16 mouse cellular contexts compared by ENCODE assay signal in genomic region chr11:80199773-80200172, GRCm38 (mm10). TPM values are rescaled to one million over a fixed set of nuclear protein-coding genes. Genes with fewer than 3 reads are reported as not detected.
DNase-seq lines count a peak whose midpoint lies in the region; ATAC-seq and TF ChIP-seq lines count a peak whose summit lies in the region.
"Had no signal": no experiment of that assay in that cellular context is flagged by ENCODE, and none has a peak within 500 bp of the region (broad histone marks: within the 10 kb centered on the region; RNA-seq: fewer than 3 reads in every experiment).

No protein-coding gene starts in this region.

- TF ChIP-seq POLR2A in brain, embryonic 14.5 days (IDR thresholded peaks at IDR 0.05; ENCODE audit: borderline replicate concordance, extremely low read depth, insufficient read depth, insufficient read length, poor library complexity, severe bottlenecking) = no peak

- intact Hi-C loops in gastrocnemius, adult 2 months (cut with DNase I) = loop anchor here (5.0 kb wide), 1 partner anchor 112 kb away; the partner anchor contains the start of gene Atad5
- intact Hi-C loops in left cerebral cortex, adult 2 months (cut with DNase I) = no loop called here
- intact Hi-C loops in left cerebral cortex, postnatal 36 days (cut with DNase I) = no loop called here

- no peaks in the 10 kb centered on the region for H3K27me3 ChIP-seq in E14TG2a.4 (ENCODE audit: insufficient read depth, low read length)
- H3K27me3 ChIP-seq: forebrain, embryonic 13.5 days; liver, embryonic 15.5 days; midbrain, embryonic 13.5 days had no signal

- H3K36me3 ChIP-seq in E14TG2a.4 (ENCODE audit: insufficient read depth, low read length) = peaks cover 37% of the 10 kb centered on the region
- H3K36me3 ChIP-seq: midbrain, embryonic 13.5 days had no signal

- DNase-seq in gastrocnemius, adult 2 months = no peak
- no peak for DNase-seq in gastrocnemius, postnatal 4 days (ENCODE audit: low spot score in 2 of 2)
- no peak for DNase-seq in left cerebral cortex, adult 2 months (ENCODE audit: extremely low spot score in 1 of 2, low spot score in 2 of 2)
- DNase-seq in left cerebral cortex, postnatal 36 days (ENCODE audit: low spot score in 2 of 2) = no peak
- no peak for DNase-seq in brain, embryonic 14.5 days (ENCODE audit: low read depth)
- DNase-seq in yolk sac, embryonic 10.5 days (ENCODE audit: low spot score) = no peak
- DNase-seq: cerebellum, adult 11-12 months; gastrocnemius, postnatal 25 days; kidney, adult 9 months had no signal

- no peak overlapping the region for H3K4me3 ChIP-seq in gastrocnemius, adult 2 months
- no peak overlapping the region for H3K4me3 ChIP-seq in left cerebral cortex, adult 2 months
- no peak overlapping the region for H3K4me3 ChIP-seq in E14TG2a.4 (replicated peaks; ENCODE audit: low read length)
- H3K4me3 ChIP-seq: forebrain, embryonic 13.5 days; heart, embryonic 10.5 days; liver, embryonic 15.5 days; midbrain, embryonic 13.5 days had no signal

- peak; percentile 39 for TF ChIP-seq CTCF in gastrocnemius, adult 2 months (IDR thresholded peaks at IDR 0.05)
- peak; percentile 37 for TF ChIP-seq CTCF in left cerebral cortex, adult 2 months (IDR thresholded peaks at IDR 0.05)
- peak; percentile 34 for TF ChIP-seq CTCF in E14TG2a.4 (conservative IDR thresholded peaks at IDR 0.05; ENCODE audit: low read length)
- peak; percentile 10; the same call in 1 of the 2 replicates for TF ChIP-seq CTCF in brain, embryonic 14.5 days (IDR thresholded peaks at IDR 0.05; ENCODE audit: borderline replicate concordance, extremely low read depth, insufficient read depth, insufficient read length)

- H3K9me3 ChIP-seq in E14TG2a.4 (ENCODE audit: low read length) = no peaks in the 10 kb centered on the region
- H3K9me3 ChIP-seq: forebrain, embryonic 13.5 days; heart, embryonic 10.5 days; liver, embryonic 15.5 days; midbrain, embryonic 13.5 days had no signal

- no peak overlapping the region for H3K27ac ChIP-seq in gastrocnemius, adult 2 months
- H3K27ac ChIP-seq in left cerebral cortex, adult 2 months = no peak overlapping the region
- H3K27ac ChIP-seq: forebrain, embryonic 13.5 days; heart, embryonic 10.5 days; liver, embryonic 15.5 days; midbrain, embryonic 13.5 days had no signal

- no peak for ATAC-seq in monocyte, adult 5-6 weeks (replicated peaks; ENCODE audit: insufficient number of reproducible peaks, low FRiP score, low TSS enrichment, poor library complexity, severe bottlenecking)
- ATAC-seq: forebrain, embryonic 13.5 days; hindbrain, embryonic 16.5 days; midbrain, embryonic 13.5 days had no signal

- H3K4me1 ChIP-seq in E14TG2a.4 (replicated peaks; ENCODE audit: low read depth, low read length) = peaks cover 14% of the 10 kb centered on the region
- H3K4me1 ChIP-seq: forebrain, embryonic 13.5 days; heart, embryonic 10.5 days; liver, embryonic 15.5 days; midbrain, embryonic 13.5 days had no signal

RNA-seq across cellular contexts. Expression of gene Rhot1, which starts 9.0 kb away (rescaled TPM):
- total RNA-seq in gastrocnemius, adult 2 months (2021) = 10 to 100 TPM; 43.6 to 45.3 TPM
- 10 to 100 TPM; 54.6 to 55.2 TPM for total RNA-seq in gastrocnemius, postnatal 4 days (2021)
- 10 to 100 TPM; 70.0 to 70.1 TPM for total RNA-seq in left cerebral cortex, adult 2 months (2021)
- 10 to 100 TPM; 68.0 to 68.5 TPM for total RNA-seq in left cerebral cortex, postnatal 36 days (2021)
- polyA plus RNA-seq in brain, embryonic 14.5 days (2012; rRNA removed) = 48.5 and 49.4 TPM in 2 replicates
- total RNA-seq in monocyte, adult 5-6 weeks (2017) = 48.4 to 57.1 TPM (median 56.2 TPM) in 3 replicates

RNA-seq across cellular contexts. Expression of gene Rnf135, which starts 16.1 kb away (rescaled TPM):
- 1 to 10 TPM; 2.2 to 2.4 TPM for total RNA-seq in gastrocnemius, adult 2 months (2021)
- total RNA-seq in gastrocnemius, postnatal 4 days (2021) = 1 to 10 TPM; 6.0 to 7.8 TPM
- total RNA-seq in left cerebral cortex, adult 2 months (2021) = 1 to 10 TPM; 3.5 to 3.7 TPM
- 1 to 10 TPM; 5.0 to 7.0 TPM for total RNA-seq in left cerebral cortex, postnatal 36 days (2021)
- 2.0 and 2.1 TPM in 2 replicates for polyA plus RNA-seq in brain, embryonic 14.5 days (2012; rRNA removed)
- 5.0 to 10.4 TPM (median 6.2 TPM) in 3 replicates for total RNA-seq in monocyte, adult 5-6 weeks (2017)

RNA-seq across cellular contexts. Expression of gene Adap2, which starts 45.9 kb away (rescaled TPM):
- 1 to 10 TPM; 4.2 to 4.7 TPM for total RNA-seq in gastrocnemius, adult 2 months (2021)
- total RNA-seq in gastrocnemius, postnatal 4 days (2021) = 1 to 10 TPM; 4.6 to 6.2 TPM
- 1 to 10 TPM; 6.2 to 9.0 TPM for total RNA-seq in left cerebral cortex, adult 2 months (2021)
- total RNA-seq in left cerebral cortex, postnatal 36 days (2021) = 10 to 100 TPM in 1 of 2 experiments, 1 to 10 TPM in 1; 7.1 to 10.6 TPM
- polyA plus RNA-seq in brain, embryonic 14.5 days (2012; rRNA removed) = 1.2 and 3.1 TPM in 2 replicates
- total RNA-seq in monocyte, adult 5-6 weeks (2017) = 6.7 to 11.8 TPM (median 8.7 TPM) in 3 replicates

RNA-seq across cellular contexts. Expression of gene Tefm, which starts 57.8 kb away (rescaled TPM):
- 10 to 100 TPM; 18.6 to 24.1 TPM for total RNA-seq in gastrocnemius, adult 2 months (2021)
- total RNA-seq in gastrocnemius, postnatal 4 days (2021) = 10 to 100 TPM; 18.2 to 19.7 TPM
- total RNA-seq in left cerebral cortex, adult 2 months (2021) = 10 to 100 TPM in 1 of 2 experiments, 1 to 10 TPM in 1; 8.0 to 10.6 TPM
- total RNA-seq in left cerebral cortex, postnatal 36 days (2021) = 1 to 10 TPM; 7.9 to 8.3 TPM
- 12.0 and 14.5 TPM in 2 replicates for polyA plus RNA-seq in brain, embryonic 14.5 days (2012; rRNA removed)
- 2.9 to 11.4 TPM (median 5.8 TPM) in 3 replicates for total RNA-seq in monocyte, adult 5-6 weeks (2017)
